Mouse (Mus musculus): ENCODE data around the gene Kifc3.

DNA sequence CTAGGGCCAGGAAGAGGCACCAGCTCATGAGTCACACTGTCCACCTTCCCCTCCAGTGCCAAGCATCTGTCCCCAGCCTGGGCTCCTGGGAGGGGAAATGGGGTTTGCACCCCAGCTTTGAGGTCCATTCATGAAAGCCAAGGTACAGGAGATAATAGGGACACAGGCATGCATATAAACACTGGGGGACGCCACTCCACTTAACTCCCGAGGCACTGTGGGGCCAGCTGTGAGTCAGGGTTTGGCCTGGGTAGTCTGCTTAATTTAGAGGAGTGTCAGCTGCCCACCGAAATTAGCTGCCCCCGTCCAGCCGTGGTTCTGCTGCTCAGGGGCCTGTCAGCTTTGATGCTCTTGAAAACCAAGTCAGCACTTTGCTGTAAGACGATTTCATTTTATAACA, 39.8 kb downstream of the Kifc3 start:
- no peak for TF ChIP-seq CTCF (IDR thresholded peaks at IDR 0.05; ENCODE audit: low read depth, low read length)
- TF ChIP-seq POLR2A (IDR thresholded peaks at IDR 0.05; ENCODE audit: extremely low read depth, insufficient read depth, low read length), result no peak

All from liver, adult 2 months (tissue).